Mouse (Mus musculus): ENCODE data around the gene Asb15.

The Asb15 gene

GRCm38 (mm10) chr6:24609531-24609930 is 81.6 kb downstream of the Asb15 start:
- DNase-seq = no peak

- no peak for DNase-seq
Observed at GRCm38 (mm10) chr6:24610358-24610757, 82.4 kb downstream of the Asb15 start.

- DNase-seq = no peak
Observed at GRCm38 (mm10) chr6:24612074-24612755, 84.3 kb downstream of the Asb15 start.

GRCm38 (mm10) chr6:24613346-24613745 is 85.4 kb downstream of the Asb15 start:
- no peak for DNase-seq

- DNase-seq = no peak
Observed at GRCm38 (mm10) chr6:24613918-24614317, 86.0 kb downstream of the Asb15 start.

GRCm38 (mm10) chr6:24616746-24617145 is 88.8 kb downstream of the Asb15 start:
- no peak for DNase-seq

GRCm38 (mm10) chr6:24619285-24620045 is 91.5 kb downstream of the Asb15 start:
- no peak for DNase-seq

GRCm38 (mm10) chr6:24620936-24621335 is 93.0 kb downstream of the Asb15 start:
- no peak for DNase-seq

- DNase-seq = no peak
Observed at GRCm38 (mm10) chr6:24622098-24622497, 94.2 kb downstream of the Asb15 start.

Measured in lung, postnatal 14 days (tissue).